Mouse (Mus musculus) bone marrow, adult 2 months (tissue): Measurements from ENCODE around the gene Klk4.

ENCODE experiments used
- CTCF ChIP-seq: fragments of 200-500 bp; IDR thresholded peaks from 2 replicates; pipeline ENCODE4 v1.5.1; 2011; ENCODE audit warnings: low read length, control low read depth; ENCODE audit not compliant: control insufficient read depth, insufficient read depth
- POLR2A ChIP-seq: fragments of 200-500 bp; IDR thresholded peaks from 2 replicates; pipeline ENCODE4 v1.6.1; 2011; ENCODE audit warnings: low read depth, mild to moderate bottlenecking, control low read depth, low read length, borderline replicate concordance; ENCODE audit not compliant: control insufficient read depth

- TF ChIP-seq CTCF (no peak), POLR2A (no peak)
Measured at GRCm38 (mm10) chr7:43855709-43856108, 25.3 kb upstream of the Klk4 start.
